ENCODE assay signal across 8 mouse cellular contexts in genomic region chr6:18372447-18373228, GRCm38 (mm10).
DNase-seq lines count a peak whose midpoint lies in the region; ATAC-seq and TF ChIP-seq lines count a peak whose summit lies in the region.

No protein-coding gene starts in this region.

- intact Hi-C loops in heart, postnatal 14 days (cut with DNase I), result loop anchor here (1.0 kb wide), 1 partner anchor 283 kb away; no protein-coding TSS in a partner anchor

- no peak overlapping the region for H3K27ac ChIP-seq in CH12.LX (ENCODE audit: insufficient read depth, low read depth)
- H3K27ac ChIP-seq in embryonic facial prominence, embryonic 11.5 days (replicated peaks; ENCODE audit: low read depth, low read length), result no peak overlapping the region
- peak overlapping the region; percentile 38; the same call in 1 of the 2 replicates for H3K27ac ChIP-seq in lung, embryonic 16.5 days (ENCODE audit: low read length)

- no peak overlapping the region for H3K4me3 ChIP-seq in CH12.LX (replicated peaks in 1 of 3; ENCODE audit: low read depth in 2 of 3, low read length in 2 of 3, poor library complexity in 1 of 3)
- H3K4me3 ChIP-seq in embryonic facial prominence, embryonic 11.5 days (ENCODE audit: low read depth, low read length), result no peak overlapping the region
- no peak overlapping the region for H3K4me3 ChIP-seq in lung, embryonic 16.5 days (ENCODE audit: low read length)

- peaks cover 7 to 33% of the 10 kb centered on the region in 2 experiments; a peak in 3 of 4 replicates for H3K4me1 ChIP-seq in CH12.LX (ENCODE audit: control insufficient read depth in 1 of 2, insufficient read depth in 2 of 2)
- no peaks in the 10 kb centered on the region for H3K4me1 ChIP-seq in embryonic facial prominence, embryonic 11.5 days (ENCODE audit: control insufficient read depth, insufficient read depth, low read length)
- peaks cover 4% of the 10 kb centered on the region for H3K4me1 ChIP-seq in lung, embryonic 16.5 days (replicated peaks; ENCODE audit: control insufficient read depth, insufficient read depth, low read length)

- 0 out of 2 replicates have a peak, but pooled peaks have one; percentile 48 for ATAC-seq in embryonic facial prominence, embryonic 11.5 days (replicated peaks; ENCODE audit: insufficient number of reproducible peaks, low FRiP score, low TSS enrichment, low read depth)
- ATAC-seq in lung, embryonic 16.5 days (ENCODE audit: low read depth), result peak; percentile 94

- in situ Hi-C loops in CH12.LX (cut with MboI; ENCODE audit: low pct_ligation_motif_present, low pct_unique_long_range_greater_than_20kb, low sequenced_read_pairs), result loop anchor here (25.0 kb wide), 2 partner anchors 285 to 460 kb away; no protein-coding TSS in a partner anchor

- H3K36me3 ChIP-seq in CH12.LX (replicated peaks in 1 of 2; ENCODE audit: control insufficient read depth in 1 of 2, insufficient read depth in 1 of 2, low read length in 1 of 2), result no peaks in the 10 kb centered on the region
- H3K36me3 ChIP-seq in embryonic facial prominence, embryonic 11.5 days (replicated peaks; ENCODE audit: control insufficient read depth, insufficient read depth, low read depth, low read length), result no peaks in the 10 kb centered on the region
- H3K36me3 ChIP-seq in lung, embryonic 16.5 days (ENCODE audit: control insufficient read depth, insufficient read depth, low read length), result no peaks in the 10 kb centered on the region; the same call in 1 of the 2 replicates

- DNase-seq in CH12.LX (ENCODE audit: extremely low read depth), result peak; percentile 80
- DNase-seq in adrenal gland, postnatal 25 days, result peak; percentile 65
- peak; percentile 78 for DNase-seq in embryonic facial prominence, embryonic 11.5 days (ENCODE audit: low spot score)
- peak; percentile 53 to 72 for DNase-seq in heart, postnatal 14 days
- peak; percentile 80 to 85 for DNase-seq in kidney, postnatal 4 days
- DNase-seq in retina, embryonic 14.5 days (ENCODE audit: low spot score), result peak; percentile 77
- peak; percentile 81 for DNase-seq in thymus, postnatal 4 days

- no peak overlapping the region for H3K4me2 ChIP-seq in CH12.LX (ENCODE audit: insufficient read depth, low read depth, poor library complexity, severe bottlenecking)
- H3K4me2 ChIP-seq in embryonic facial prominence, embryonic 11.5 days (ENCODE audit: low read depth, low read length), result no peak overlapping the region
- no peak overlapping the region for H3K4me2 ChIP-seq in lung, embryonic 16.5 days (ENCODE audit: low read depth, low read length)

- no peak overlapping the region for H3K9ac ChIP-seq in CH12.LX (ENCODE audit: insufficient read depth, low read depth)
- H3K9ac ChIP-seq in embryonic facial prominence, embryonic 11.5 days (replicated peaks; ENCODE audit: low read length), result no peak overlapping the region
- H3K9ac ChIP-seq in lung, embryonic 16.5 days (ENCODE audit: low read length), result no peak overlapping the region

- dilution Hi-C loops in CH12.LX (cut with MboI; ENCODE audit: extremely low pct_ligation_motif_present, extremely low pct_unique_long_range_greater_than_20kb, low sequenced_read_pairs), result no loop called here

- H3K9me3 ChIP-seq in CH12.LX (replicated peaks; ENCODE audit: low read length), result no peaks in the 10 kb centered on the region
- H3K9me3 ChIP-seq in embryonic facial prominence, embryonic 11.5 days (replicated peaks; ENCODE audit: control insufficient read depth, low read length), result no peaks in the 10 kb centered on the region
- H3K9me3 ChIP-seq in lung, embryonic 16.5 days (ENCODE audit: control insufficient read depth, low read length), result no peaks in the 10 kb centered on the region

- no peak for TF ChIP-seq EP300 in CH12.LX (IDR thresholded peaks at IDR 0.05; ENCODE audit: low read length)

- WGBS in embryonic facial prominence, embryonic 11.5 days, result 31% methylated on average over 7 of the region's 7 CpGs
- WGBS in lung, embryonic 16.5 days, result 18% methylated on average over 7 of the region's 7 CpGs

- no peaks in the 10 kb centered on the region for H3K79me2 ChIP-seq in CH12.LX (replicated peaks; ENCODE audit: control insufficient read depth, extremely low read depth, insufficient read depth, poor library complexity, severe bottlenecking)

- peak; percentile 55 to 87; a peak in 3 of 4 replicates for TF ChIP-seq CTCF in CH12.LX (conservative IDR thresholded peaks at IDR 0.05 in 1 of 2, IDR thresholded peaks at IDR 0.05 in 1 of 2; ENCODE audit: low read depth in 2 of 2, low read length in 2 of 2)

- TF ChIP-seq POLR2A in CH12.LX (IDR thresholded peaks at IDR 0.05; ENCODE audit: low read depth, low read length), result no peak

- peak; percentile 86 for TF ChIP-seq RAD21 in CH12.LX (IDR thresholded peaks at IDR 0.05; ENCODE audit: low read depth, low read length)

- no peaks in the 10 kb centered on the region for H3K27me3 ChIP-seq in CH12.LX (replicated peaks)
- H3K27me3 ChIP-seq in embryonic facial prominence, embryonic 11.5 days (ENCODE audit: control insufficient read depth, insufficient read depth, low read length), result no peaks in the 10 kb centered on the region
- no peaks in the 10 kb centered on the region for H3K27me3 ChIP-seq in lung, embryonic 16.5 days (ENCODE audit: control insufficient read depth, insufficient read depth, low read depth, low read length)

TF ChIP-seq in CH12.LX, 34 proteins besides CTCF, POLR2A, EP300 and RAD21:
- no peak for TF ChIP-seq CHD2 (IDR thresholded peaks at IDR 0.05; ENCODE audit: low read length)
- TF ChIP-seq PAX5 (IDR thresholded peaks at IDR 0.05; ENCODE audit: low read length), result no peak
- no peak for TF ChIP-seq KAT2A (IDR thresholded peaks at IDR 0.05; ENCODE audit: insufficient replicate concordance, low read length)
- TF ChIP-seq SMC3 (IDR thresholded peaks at IDR 0.05; ENCODE audit: low read depth, low read length), result peak; percentile 88
